Mouse (Mus musculus) spleen, postnatal 14 days (tissue): ENCODE results near the gene Ncaph.
"Not testable (repeated sequence)": the region's sequence is repeated elsewhere in the genome, so short reads cannot be mapped to it uniquely, and the experiment has no call there.

Experiments used
- DNase-seq, 2 experiments: peaks; one replicate each; pipeline ENCODE4 v3.0.0; 2021 to 2022; ENCODE audit warnings: low spot score in 2 of 2

Ncaph gene

DNA sequence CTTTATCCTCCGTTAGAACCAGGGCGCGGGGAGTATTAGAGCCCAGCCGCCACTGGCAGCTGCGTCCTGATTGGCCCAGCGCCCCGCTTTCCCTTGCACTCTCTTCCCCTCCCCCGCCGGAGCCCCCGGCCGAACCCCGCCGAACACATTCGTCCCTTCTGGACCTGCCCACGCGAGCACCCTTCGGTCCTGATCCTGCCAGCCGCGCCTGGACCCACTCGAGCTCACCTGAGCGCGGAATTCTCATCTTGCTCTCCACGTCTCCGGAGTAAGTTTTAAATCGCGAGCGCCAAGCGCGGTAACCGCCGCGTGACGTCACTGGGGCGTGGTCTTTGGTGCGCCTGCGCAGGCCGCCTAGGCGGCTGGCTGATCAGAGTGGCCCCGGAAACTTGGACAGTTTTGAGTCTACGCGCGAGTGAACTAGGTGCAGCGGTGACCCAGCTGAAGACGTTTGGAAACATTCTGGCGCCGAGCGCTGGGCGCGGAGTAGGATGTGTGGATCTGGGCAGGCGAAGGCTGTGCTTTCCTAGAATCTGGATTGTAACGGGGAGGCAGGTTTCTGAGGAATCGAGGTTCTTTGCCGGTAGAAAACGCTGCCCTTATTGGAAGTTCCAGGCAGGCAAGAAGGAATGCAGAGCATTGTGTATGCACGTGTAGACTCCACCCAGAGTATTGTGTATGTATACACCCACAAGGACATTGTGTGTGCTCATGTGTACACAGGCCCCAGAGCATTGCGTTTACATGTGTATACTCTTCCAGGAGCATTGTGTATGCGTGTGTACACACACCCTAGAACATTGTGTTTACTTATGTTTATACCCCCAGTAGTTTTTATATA is at the start of gene Ncaph:
Gene Ncaph, minus strand, starts transcription at position 334 of the 841 bp plus-strand sequence.
- peak; percentile 94 to 97 for DNase-seq

DNA sequence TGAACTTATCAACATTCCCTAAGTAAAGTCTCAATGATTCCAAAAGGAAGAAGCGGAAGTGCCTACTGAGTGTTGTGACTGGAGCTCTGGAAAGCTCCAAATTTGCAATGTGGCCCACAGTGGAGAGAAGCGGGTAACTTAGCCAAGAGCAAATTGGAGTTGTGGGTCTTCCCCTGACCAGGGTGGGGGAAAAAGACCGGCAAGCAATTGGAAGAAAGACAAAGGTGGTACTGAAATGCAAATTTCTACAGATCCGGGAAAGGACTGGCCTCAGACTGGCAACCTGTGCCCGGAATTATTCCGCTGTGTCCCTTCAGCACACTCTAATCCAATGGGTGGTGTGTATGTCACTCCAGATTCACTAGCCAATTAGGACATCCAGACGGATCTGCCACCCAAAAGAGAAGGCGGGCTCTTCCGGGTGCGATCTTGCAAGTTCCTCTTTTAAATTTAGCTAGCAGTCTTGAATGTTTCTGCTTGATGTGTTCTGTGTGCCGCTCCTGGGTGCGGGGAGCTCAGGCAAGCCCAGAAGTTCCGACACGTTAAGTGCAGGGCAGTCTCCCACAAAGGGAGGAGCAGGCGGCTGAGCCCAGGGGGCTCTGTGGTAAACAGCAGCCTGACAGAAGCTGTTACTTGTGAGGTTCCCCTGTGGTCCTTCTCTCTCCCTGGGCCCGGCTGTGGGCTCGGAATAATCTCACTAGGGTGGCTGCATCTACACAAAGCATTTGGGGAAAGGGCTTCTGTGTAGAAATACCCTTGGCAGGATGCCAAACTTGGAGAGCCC is 49.0 kb upstream of the Ncaph start:
- peak; percentile 41 to 56 for DNase-seq

DNA sequence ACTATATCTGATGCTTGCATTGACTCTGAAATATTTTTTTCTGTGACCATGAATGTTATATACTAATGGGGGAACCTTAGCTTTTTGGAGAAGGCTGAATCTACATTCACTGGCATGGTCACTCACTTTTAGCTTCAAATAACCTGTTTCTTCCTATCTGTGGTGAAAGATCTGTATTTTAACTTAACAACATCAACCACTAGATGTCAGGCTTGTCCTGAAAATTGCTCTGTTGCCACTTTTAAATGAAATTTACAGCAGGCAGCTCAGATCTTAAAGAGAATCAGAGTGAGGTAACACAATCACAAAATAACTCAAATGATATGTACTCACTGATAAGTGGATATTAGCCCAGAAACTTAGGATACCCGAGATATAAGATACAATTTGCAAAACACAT is 32.5 kb upstream of the Ncaph start:
- not testable (repeated sequence) for DNase-seq

DNA sequence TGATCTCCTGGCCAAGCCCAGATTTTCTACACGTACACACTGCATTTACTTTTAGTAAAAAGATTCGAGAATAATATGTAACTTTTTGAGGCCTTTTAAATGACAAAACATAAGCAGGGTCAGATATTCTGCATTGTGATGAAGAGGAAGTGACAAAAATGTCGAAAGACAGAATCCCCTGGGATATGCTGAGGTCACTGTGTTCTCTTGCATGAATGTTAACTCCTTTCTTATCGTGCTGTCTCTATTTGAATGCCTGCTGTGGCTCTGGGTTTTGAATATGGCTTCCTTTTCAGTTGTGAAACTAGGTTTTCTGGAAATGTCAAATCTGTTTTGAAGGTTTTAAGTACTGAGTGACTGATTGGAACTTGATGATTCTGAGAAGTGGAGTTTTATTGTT is 31.9 kb upstream of the Ncaph start:
- DNase-seq = no peak

DNA sequence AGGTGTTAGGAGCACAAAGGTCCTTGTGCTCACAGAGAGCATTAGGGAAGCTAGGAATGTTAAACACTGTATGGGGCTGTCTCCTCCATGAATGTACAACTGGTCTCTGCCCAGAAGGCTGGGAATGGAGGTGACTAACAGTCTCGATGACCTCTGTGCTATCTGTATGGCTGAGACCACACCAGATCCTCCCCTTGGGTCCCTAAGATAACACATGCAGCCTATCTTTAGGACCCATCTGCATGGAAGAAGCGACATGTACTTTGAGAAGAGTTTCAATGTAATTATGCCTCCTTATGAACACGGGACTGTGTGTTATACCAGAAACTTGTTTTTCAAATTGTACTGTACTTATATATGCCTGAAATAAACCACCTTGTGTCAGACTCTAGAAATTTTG is 11.9 kb upstream of the Ncaph start:
- no peak for DNase-seq

DNA sequence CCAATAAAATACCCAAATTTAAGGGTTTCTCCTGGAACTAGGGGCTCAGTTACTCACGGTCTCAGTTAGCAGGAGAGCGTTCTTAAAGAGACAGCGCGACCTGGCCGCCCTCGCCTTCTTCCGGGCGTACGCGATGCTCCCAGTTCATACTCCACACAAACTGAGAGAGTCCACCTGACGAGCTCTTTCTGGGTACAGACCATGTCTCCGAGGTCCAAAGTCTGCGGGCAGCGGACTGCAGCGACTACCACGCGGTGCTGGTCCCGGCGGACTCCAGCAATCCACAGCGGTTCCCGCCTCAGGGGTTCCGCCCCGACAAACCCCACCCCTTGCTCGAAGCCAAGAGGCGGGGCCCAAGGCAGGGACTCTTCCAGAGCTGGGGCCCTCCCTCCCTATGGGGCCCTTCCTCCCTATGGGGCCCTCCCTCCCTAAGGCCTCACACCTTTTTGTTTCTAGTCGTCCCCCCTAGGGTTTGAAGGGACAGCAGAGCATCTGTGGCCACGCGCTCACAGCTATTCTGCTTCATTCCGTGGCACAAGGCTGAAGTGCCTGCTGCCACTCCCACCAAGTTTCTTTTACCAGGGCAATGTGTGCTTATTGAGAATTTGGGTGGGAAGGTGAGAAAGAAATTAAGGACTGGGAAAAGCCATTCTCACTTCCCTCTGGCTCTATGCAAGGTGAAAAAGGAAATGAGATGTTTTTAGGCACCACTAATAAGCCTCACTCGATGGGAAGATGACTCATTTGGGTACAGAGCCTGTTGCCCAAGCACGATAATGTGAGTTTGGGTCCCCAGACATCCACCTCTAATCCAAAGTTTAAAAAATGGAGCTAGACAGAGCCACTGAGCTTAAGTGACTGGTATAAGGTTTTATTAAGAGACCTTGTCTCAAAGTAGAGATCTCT is 9.7 kb upstream of the Ncaph start, which contains the start of gene Itpripl1:
Gene Itpripl1, minus strand, starts transcription at position 285 of the 906 bp plus-strand sequence.
- DNase-seq = peak; percentile 72

DNA sequence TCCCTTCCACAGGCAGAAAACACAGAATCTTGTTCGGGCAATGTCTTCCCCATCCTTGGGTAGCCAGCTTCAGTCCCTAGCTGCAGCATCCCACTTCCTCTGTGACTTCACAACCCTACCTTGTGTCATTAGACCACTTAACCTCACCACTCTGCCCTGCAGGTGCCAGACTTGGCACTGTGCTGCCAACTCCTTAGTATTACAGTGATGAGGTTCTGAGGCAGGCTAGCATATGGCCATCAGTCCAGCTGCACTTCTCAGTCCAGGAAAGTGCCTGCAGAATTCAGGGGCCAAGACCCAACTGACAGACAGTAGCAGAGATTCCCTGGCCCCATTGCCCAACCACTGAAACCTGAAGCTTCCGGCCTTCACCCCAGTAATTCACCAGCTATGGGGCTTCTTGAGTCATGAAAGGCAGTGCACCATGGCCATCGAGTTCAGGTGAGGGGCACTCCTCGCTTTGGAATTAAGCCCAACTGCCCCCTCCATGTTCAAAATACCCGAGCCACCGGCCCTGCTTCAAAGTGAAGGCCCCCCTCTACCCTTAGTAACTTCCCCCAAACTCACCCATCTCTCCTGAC is 8.9 kb upstream of the Ncaph start:
- DNase-seq = no peak

DNA sequence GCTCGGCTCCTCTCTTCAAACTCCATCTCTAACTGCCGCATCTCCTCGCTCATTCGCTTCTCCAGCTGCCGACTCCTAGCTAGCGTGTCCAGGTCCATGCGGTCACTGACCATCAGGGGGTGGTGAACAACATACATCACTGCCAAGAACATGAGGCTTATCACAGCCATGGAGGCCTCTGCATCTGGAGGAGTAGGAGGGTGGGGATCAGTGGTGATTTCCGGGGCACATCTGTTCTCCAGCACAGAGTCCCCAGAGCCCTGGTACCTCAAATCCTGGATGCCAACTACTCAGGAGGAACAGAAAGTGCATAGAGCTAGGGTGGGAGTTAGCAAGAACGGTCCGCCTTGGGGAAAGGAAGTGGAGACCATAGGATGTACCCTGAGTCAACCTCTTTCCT is 8.3 kb upstream of the Ncaph start:
- no peak for DNase-seq

DNA sequence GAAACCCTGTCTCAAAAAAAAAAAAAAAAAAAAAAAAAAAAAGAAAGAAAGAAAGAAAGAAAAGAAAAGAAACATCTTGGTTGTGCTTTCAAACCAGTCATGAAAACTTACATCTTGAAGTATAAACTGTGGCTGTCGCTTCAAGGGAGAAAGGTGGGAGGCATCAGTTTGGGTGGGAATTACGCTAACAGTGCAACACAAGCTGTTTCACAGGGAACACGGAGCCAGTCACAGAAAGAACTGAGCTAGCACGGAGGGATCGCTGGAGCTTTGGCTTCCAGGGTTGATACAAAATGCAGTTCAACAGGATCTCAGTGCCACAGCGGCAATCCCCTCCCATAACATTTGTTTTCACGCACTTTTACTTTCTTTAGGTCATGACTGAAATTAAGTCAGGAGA is 6.3 kb upstream of the Ncaph start:
- DNase-seq = no peak

DNA sequence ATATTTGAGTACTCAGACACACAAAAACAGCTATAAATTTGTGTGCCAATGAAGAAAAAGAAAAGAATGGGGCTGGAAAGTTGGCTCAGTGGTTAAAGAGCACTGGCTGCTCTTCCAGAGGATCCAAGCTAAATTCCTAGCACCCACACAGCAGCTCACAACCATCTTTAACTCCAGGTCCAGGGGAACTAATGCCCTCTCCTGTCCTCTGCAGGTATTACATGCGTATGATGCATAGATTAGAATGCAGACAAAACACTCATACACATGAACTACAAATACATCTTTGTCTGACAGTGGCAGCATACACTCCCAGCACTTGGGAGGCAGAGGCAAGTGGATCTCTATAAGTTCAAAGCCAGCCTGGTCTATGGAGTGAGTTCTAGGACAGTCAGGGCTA is 5.9 kb upstream of the Ncaph start:
- DNase-seq = no peak

DNA sequence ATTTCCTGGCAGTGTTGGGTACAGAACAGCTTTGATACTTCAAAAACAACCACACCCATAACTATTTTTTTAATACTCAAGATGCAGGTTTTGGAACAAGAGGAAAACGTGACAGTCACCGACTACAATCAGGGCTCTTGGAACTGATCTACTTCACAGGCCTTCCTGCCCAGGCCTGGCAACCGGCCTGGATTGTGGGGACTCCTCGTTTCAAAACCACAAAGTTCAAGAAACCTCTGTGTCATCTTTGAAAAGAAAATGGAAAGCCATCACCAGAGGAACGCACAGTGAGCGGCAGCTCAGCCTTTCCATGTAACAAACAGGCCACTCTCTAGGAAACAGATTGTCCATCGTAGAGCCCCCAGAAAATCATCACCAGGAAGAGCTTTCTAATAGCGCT is 5.3 kb upstream of the Ncaph start:
- DNase-seq = no peak

DNA sequence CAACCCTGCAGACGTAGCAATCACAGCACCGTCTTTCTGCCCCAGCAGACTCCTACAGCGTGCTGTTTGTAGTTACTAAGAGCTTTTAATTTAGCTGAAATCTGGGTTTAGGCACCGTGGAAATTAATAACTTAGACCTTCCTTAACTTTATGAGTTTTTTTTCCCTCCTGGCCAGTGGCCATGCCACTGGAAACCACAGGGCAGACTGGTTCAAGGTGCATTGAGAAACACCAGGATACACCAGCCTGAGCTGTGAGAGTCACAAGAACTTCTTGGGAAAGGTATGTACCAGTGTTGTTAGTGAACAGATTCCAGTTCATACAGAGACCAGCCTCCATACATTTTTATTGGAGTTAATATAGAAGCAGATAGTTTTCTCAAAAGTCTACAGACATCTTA is 4.7 kb upstream of the Ncaph start:
- DNase-seq = no peak

DNA sequence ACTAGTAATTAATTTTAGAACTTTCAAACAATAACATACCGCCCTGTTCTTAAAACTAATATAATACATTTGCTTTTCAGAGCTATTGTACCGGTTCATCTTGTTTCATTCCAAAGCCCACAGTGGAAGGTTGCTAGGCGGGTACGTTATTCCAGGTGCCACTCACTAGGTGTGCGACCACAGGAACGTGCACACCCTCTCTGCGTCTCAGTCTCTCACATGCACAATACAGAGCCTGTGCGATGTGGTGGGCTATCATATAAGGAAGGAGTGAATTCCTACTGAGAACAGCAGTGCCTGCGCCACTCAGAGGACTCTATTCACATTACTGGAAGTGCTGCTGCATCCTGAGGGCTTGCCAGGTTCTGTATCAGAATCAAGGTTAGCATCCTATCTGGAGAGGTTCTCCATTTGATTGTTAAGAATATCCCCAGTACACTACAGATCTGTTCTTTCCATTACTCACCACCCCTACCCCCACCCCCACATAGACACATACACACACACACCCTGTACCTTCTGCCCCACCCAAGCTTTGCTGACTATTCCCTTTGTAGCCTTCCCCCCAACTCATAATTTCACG is 4.2 kb upstream of the Ncaph start:
- no peak for DNase-seq

DNA sequence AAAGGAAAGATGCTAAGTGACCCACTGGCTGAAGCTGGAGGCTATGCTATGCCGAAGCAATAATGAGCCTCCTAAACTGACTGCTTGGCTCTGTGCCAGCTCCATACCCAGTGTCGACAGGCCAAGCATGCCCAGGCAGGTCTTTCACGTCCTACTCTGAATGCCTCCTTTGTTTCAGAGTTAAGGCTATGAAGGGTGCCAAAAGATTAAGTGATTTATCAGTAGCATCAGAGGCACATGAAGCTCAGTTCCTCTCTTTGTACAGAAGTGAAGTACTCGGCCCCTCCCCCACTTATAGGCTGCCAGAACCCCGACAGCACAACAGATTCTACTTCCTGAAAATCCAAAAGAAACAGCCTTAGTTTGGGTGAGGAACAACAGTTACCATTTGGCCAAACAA is 3.2 kb upstream of the Ncaph start:
- DNase-seq = no peak

DNA sequence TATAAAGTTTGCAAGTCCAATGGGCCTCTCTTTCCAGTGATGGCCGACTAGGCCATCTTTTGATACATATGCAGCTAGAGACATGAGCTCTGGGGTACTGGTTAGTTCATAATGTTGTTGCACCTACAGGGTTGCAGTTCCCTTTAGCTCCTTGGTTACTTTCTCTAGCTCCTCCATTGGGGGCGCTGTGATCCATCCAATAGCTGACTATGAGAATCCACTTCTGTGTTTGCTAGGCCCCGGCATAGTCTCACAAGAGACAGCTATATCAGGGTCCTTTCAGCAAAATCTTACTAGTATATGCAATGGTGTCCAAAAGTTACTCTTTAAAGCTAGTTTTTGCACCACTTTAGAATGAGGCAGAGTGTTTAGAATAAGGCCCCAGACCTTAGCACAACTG is 1.5 kb upstream of the Ncaph start:
- not testable (repeated sequence) for DNase-seq

DNA sequence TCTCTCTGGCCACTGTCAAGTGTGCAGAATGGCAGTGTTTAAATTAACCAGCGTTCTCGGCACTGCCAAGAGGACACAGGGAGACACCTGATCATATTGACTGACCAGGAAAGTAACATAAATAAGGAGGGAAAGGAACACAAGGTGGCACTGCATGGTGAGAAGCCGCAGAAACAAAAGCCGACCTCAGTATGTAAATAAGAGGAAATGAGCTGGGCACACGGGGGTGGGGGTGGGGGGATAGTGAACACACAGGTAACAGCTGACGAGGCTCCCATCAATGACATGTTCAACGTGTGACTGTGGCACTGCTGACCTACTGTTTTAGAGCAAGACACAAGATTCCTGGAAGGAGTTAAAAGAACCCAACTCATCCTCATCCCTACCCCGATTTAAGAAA is 2.4 kb downstream of the Ncaph start:
- DNase-seq = no peak

DNA sequence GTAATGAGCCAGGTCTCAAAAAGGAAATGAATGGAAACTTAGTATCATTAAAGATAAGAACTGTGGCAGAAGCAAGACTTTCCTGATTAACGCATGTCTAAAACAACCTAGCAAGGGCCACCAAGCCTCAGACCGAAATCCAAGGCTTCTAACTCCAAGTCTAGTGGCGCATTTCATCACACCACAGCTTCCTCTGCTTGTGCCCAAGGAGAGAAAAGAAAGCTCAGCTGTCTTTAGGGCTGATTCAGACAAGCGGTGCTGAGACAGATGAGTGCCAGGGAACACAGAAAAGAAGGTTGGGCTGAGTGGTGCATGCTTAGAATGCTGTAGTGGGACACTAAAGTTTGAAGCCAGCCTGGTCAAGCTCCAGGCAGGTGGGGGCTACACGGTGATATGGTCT is 4.8 kb downstream of the Ncaph start:
- DNase-seq = no peak

DNA sequence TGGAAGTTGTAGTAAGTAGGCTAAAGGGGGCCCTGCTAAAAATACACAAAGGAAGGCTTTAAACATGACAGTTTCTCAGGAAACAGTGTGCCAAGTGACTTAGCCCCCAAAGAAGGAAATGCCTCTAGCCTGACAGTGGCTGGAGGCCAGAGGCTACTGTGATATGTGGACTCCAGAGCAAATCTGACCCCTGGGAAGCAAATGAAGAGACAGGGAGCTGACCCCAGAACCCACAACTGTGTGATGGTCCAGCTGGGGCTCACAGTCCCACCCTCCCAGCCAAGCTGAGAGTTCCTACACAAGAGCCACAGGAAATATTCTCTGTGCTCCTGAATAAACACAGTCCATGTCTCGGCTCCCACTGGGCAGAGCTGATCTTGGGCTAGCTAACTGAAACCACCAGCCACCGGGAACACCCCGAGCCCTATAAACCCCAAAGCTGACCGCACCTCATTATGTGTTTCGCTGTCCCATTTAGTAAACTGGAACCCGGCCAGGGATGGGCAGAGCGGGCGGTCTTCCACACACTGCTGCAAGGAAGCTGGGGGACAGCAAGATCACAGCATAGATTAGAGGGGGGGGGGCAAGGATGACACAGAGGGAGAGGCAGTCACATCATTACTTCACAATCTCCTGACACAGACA is 12.0 kb downstream of the Ncaph start:
- no peak for DNase-seq

DNA sequence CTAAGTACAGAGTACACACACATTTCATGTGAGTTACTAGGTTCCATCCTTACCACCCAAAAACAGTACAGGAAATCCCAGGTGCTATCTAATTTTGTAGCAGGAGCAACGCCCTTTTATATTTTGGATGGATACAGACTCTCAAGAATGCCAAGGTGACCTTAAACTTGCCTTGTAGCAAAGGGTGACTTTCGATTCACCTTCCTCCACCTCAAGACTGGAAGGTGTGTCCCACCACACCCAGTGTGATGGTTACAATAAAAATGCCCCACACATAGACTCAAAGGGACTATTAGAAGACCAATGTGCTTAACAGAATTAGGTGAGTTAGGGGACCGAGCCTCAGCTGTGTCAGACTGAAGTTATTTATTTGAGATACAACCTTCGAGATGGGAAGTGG is 24.8 kb downstream of the Ncaph start:
- DNase-seq = no peak

DNA sequence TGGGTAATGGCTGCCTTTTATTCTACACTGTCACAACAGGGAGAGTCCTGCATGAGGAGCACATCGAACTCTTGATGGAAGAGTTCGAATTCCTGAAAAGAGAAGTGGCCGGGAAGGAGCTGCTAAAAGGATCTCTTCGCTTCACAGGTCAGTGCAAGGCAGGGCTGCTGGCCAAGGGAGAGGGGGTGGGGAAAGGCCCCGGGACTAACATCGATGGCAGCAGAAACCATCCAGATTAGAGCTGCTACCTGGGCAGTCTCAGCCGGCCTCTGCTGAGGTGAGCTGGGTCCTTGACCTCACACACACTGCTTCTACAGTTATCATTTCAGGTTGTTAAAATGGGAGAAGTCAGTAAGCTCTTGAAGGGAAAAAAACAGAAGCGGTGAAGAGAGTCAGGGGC is 41.8 kb downstream of the Ncaph start:
- no peak for DNase-seq

DNA sequence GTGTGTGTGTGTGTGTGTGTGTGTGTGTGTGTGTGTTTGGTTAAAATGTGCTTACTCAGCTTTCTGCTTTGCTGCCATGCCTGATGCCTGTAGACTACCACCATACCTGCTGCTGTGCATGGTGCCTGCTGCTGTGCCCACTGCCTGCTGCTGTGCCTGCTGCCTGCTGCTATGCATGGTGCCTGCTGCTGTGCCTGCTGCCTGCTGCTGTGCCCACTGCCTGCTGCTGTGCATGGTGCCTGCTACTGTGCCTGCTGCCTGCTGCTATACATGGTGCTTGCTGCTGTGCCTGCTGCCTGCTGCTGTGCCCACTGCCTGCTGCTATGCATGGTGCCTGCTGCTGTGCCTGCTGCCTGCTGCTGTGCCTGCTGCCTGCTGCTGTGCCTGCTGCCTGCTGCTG is 43.6 kb downstream of the Ncaph start:
- not testable (repeated sequence) for DNase-seq
